Mouse (Mus musculus): ENCODE measurements around the gene Pecam1.

GRCm38 (mm10) chr11:106724176-106724915 is 26.1 kb downstream of the Pecam1 start:
- TF ChIP-seq CTCF (IDR thresholded peaks at IDR 0.05; ENCODE audit: low read depth, low read length) (no peak), GATA1 (IDR thresholded peaks at IDR 0.05; ENCODE audit: borderline replicate concordance, low read length) (no peak), TAL1 (conservative IDR thresholded peaks at IDR 0.05; ENCODE audit: low read depth, low read length) (no peak), POLR2AphosphoS5 (IDR thresholded peaks at IDR 0.05; ENCODE audit: insufficient replicate concordance, low read depth, low read length) (no peak), GATA2 (IDR thresholded peaks at IDR 0.05; ENCODE audit: borderline replicate concordance, low read depth, low read length) (no peak)

Data from G1E (cell line).